Mouse (Mus musculus): ENCODE data around the gene Gm4302. TPM values are rescaled to one million over a fixed set of nuclear protein-coding genes. Genes with fewer than 3 reads are reported as not detected.
"Not testable (repeated sequence)": the region's sequence is repeated elsewhere in the genome, so short reads cannot be mapped to it uniquely, and the experiment has no call there.

Gene Gm4302
- not detected in 2 replicates for polyA plus RNA-seq (2015; fragmentation: Nextera tagmentation; extraction: Ambion mirVana)

DNA sequence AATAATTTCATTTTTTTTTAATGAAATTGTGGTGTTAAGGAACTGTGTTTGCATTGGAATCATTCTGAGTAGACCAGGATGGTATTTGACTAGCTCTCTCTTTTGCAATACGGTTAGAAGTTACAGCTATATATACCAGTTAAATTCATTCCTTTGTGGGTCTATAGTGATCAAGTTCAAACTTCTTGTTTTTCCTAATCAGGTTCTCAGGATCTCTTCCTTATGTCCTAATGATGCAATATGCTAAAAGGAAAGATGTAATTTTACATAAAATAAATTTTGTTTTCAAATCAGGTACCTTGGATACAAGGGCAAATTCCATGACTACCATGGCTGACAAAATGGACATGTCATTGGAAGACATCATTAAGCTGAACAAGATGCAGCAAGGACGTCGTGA, at the start of gene Gm4302:
TSS of gene Gm4302 (plus strand) at position 301 of the 400 bp plus-strand sequence.
- not testable (repeated sequence) for H3K27ac ChIP-seq; ATAC-seq (replicated peaks; ENCODE audit: low FRiP score); H3K36me3 ChIP-seq; H3K4me3 ChIP-seq (replicated peaks); H3K9me3 ChIP-seq (replicated peaks); H3K9ac ChIP-seq; H3K27me3 ChIP-seq; H3K4me2 ChIP-seq; H3K4me1 ChIP-seq
- no CpG with 5 or more reads among the region's 3 CpGs for WGBS

- no peak overlapping the region for H3K27ac ChIP-seq
- H3K27me3 ChIP-seq: no peaks in the 10 kb centered on the region
- H3K9me3 ChIP-seq (replicated peaks): no peaks in the 10 kb centered on the region
- WGBS: 84% methylated on average over 2 of the region's 2 CpGs
- H3K9ac ChIP-seq: no peak overlapping the region
- no peak overlapping the region for H3K4me2 ChIP-seq
- H3K4me3 ChIP-seq (replicated peaks): no peak overlapping the region
- no peak for ATAC-seq (replicated peaks; ENCODE audit: low FRiP score)
- no peaks in the 10 kb centered on the region for H3K4me1 ChIP-seq
- no peaks in the 10 kb centered on the region for H3K36me3 ChIP-seq
Measured at GRCm38 (mm10) chr10:100296105-100296504, 44.5 kb upstream of the Gm4302 start.

DNA sequence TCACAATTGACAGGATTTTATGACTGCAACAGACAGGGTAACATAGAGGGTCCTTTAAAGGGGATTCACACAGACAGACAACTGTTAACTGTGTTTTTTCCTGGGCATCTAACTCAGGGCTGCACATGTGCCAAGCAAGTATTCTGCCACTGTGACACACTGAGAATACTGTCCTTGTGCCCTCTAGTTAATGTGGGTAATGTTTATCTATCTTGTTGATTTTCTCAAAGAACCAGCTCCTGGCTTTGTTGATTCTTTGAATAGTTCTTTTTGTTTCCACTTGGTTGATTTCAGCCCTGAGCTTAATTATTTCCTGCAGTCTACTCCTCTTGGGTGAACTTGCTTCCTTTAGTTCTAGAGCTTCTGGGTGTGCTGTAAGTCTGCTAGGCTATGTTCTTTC, 40.5 kb upstream of the Gm4302 start:
- H3K27ac ChIP-seq; H3K9ac ChIP-seq; H3K36me3 ChIP-seq; ATAC-seq (replicated peaks; ENCODE audit: low FRiP score); H3K27me3 ChIP-seq; H3K9me3 ChIP-seq (replicated peaks); H3K4me1 ChIP-seq; H3K4me3 ChIP-seq (replicated peaks); H3K4me2 ChIP-seq: not testable (repeated sequence)

GRCm38 (mm10) chr10:100335376-100335775, 5.3 kb upstream of the Gm4302 start, which contains the start of gene Gm4301:
Gm4301 (plus strand) TSS chr10:100335676.
- ATAC-seq (replicated peaks; ENCODE audit: low FRiP score); H3K9ac ChIP-seq; H3K4me1 ChIP-seq; H3K36me3 ChIP-seq; H3K27me3 ChIP-seq; H3K9me3 ChIP-seq (replicated peaks); H3K27ac ChIP-seq; H3K4me3 ChIP-seq (replicated peaks); H3K4me2 ChIP-seq: not testable (repeated sequence)
- WGBS: no CpG with 5 or more reads among the region's 2 CpGs

DNA sequence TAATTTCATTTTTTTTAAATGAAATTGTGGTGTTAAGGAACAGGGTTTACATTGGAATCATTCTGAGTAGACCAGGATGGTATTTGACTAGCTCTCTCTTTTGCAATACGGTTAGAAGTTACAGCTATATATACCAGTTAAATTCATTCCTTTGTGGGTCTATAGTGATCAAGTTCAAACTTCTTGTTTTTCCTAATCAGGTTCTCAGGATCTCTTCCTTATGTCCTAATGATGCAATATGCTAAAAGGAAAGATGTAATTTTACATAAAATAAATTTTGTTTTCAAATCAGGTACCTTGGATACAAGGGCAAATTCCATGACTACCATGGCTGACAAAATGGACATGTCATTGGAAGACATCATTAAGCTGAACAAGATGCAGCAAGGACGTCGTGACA, 5.0 kb downstream of the Gm4302 start, which contains the start of gene Gm4303:
TSS of gene Gm4303 (plus strand) at position 301 of the 400 bp plus-strand sequence.
- not testable (repeated sequence) for H3K27me3 ChIP-seq; H3K4me1 ChIP-seq; H3K4me3 ChIP-seq (replicated peaks); H3K4me2 ChIP-seq; H3K36me3 ChIP-seq; H3K9me3 ChIP-seq (replicated peaks); ATAC-seq (replicated peaks; ENCODE audit: low FRiP score); H3K27ac ChIP-seq; H3K9ac ChIP-seq
- no CpG with 5 or more reads among the region's 3 CpGs for WGBS

- H3K4me3 ChIP-seq (replicated peaks): not testable (repeated sequence)
- no CpG with 5 or more reads among the region's 3 CpGs for WGBS
Measured at GRCm38 (mm10) chr10:100350793-100351192, 10.2 kb downstream of the Gm4302 start, which contains the start of gene Gm4305. Gm4305 (plus strand) TSS chr10:100351093.

GRCm38 (mm10) chr10:100356841-100357240, 16.2 kb downstream of the Gm4302 start:
- H3K4me1 ChIP-seq; H3K27ac ChIP-seq; H3K4me2 ChIP-seq; H3K36me3 ChIP-seq; H3K4me3 ChIP-seq (replicated peaks); H3K27me3 ChIP-seq; H3K9ac ChIP-seq; H3K9me3 ChIP-seq (replicated peaks); ATAC-seq (replicated peaks; ENCODE audit: low FRiP score): not testable (repeated sequence)
- WGBS: 85% methylated on average over 2 of the region's 2 CpGs

More at GRCm38 (mm10) chr10:100350793-100351192, 10.2 kb downstream of the Gm4302 start, which contains the start of gene Gm4305:
- H3K36me3 ChIP-seq; H3K9ac ChIP-seq; H3K4me2 ChIP-seq; H3K27me3 ChIP-seq; H3K4me1 ChIP-seq; ATAC-seq (replicated peaks; ENCODE audit: low FRiP score); H3K9me3 ChIP-seq (replicated peaks); H3K27ac ChIP-seq: not testable (repeated sequence)

GRCm38 (mm10) chr10:100361038-100361437, 20.4 kb downstream of the Gm4302 start, which contains the start of gene Gm4307:
Gm4307 (plus strand) TSS chr10:100361338.
- H3K27ac ChIP-seq; H3K36me3 ChIP-seq; H3K4me1 ChIP-seq; H3K4me3 ChIP-seq (replicated peaks); H3K9ac ChIP-seq; ATAC-seq (replicated peaks; ENCODE audit: low FRiP score); H3K4me2 ChIP-seq; H3K9me3 ChIP-seq (replicated peaks); H3K27me3 ChIP-seq: not testable (repeated sequence)
- no CpG with 5 or more reads among the region's 3 CpGs for WGBS

- not testable (repeated sequence) for H3K36me3 ChIP-seq; H3K4me1 ChIP-seq; H3K27me3 ChIP-seq; H3K4me3 ChIP-seq (replicated peaks); H3K27ac ChIP-seq; H3K9ac ChIP-seq; ATAC-seq (replicated peaks; ENCODE audit: low FRiP score); H3K9me3 ChIP-seq (replicated peaks); H3K4me2 ChIP-seq
- no CpG with 5 or more reads among the region's 2 CpGs for WGBS
Measured at GRCm38 (mm10) chr10:100382460-100382859, 41.8 kb downstream of the Gm4302 start, which contains the start of gene Gm4312. Gm4312 (minus strand) TSS chr10:100382560.

Other genes starting within 250 kb of the Gm4302 start
- gene Gm4301, start 5.2 kb upstream of the Gm4302 start, polyA plus RNA-seq (2015; fragmentation: Nextera tagmentation; extraction: Ambion mirVana): not detected in 2 replicates
- gene Gm4303, start 5.1 kb downstream of the Gm4302 start, polyA plus RNA-seq (2015; fragmentation: Nextera tagmentation; extraction: Ambion mirVana): not detected in 2 replicates
- not detected in 2 replicates for gene Gm4305, start 10.3 kb downstream of the Gm4302 start, polyA plus RNA-seq (2015; fragmentation: Nextera tagmentation; extraction: Ambion mirVana)
- gene Gm4307, start 20.5 kb downstream of the Gm4302 start, polyA plus RNA-seq (2015; fragmentation: Nextera tagmentation; extraction: Ambion mirVana): not detected in 2 replicates
- not detected in 2 replicates for gene Gm4312, start 41.7 kb downstream of the Gm4302 start, polyA plus RNA-seq (2015; fragmentation: Nextera tagmentation; extraction: Ambion mirVana)
- gene Tmtc3, start 146.5 kb downstream of the Gm4302 start, polyA plus RNA-seq (2015; fragmentation: Nextera tagmentation; extraction: Ambion mirVana): 24.6 and 27.3 TPM in 2 replicates
- gene Cep290, start 146.7 kb downstream of the Gm4302 start, polyA plus RNA-seq (2015; fragmentation: Nextera tagmentation; extraction: Ambion mirVana): 5.5 and 5.7 TPM in 2 replicates
- gene 4930430F08Rik, start 249.6 kb downstream of the Gm4302 start, polyA plus RNA-seq (2015; fragmentation: Nextera tagmentation; extraction: Ambion mirVana): 8.5 and 11.6 TPM in 2 replicates
- not detected in 2 replicates for gene 1700017N19Rik, start 249.6 kb downstream of the Gm4302 start, polyA plus RNA-seq (2015; fragmentation: Nextera tagmentation; extraction: Ambion mirVana)

Data from kidney, embryonic 15.5 days (tissue).